Mouse (Mus musculus) stomach, embryonic 15.5 days (tissue): ENCODE results near the gene Lias. TPM values are rescaled to one million over a fixed set of nuclear protein-coding genes. Genes with fewer than 3 reads are reported as not detected.

Experiments
- ATAC-seq: fragments of 200-750 bp; cut with Nextera tagmentation; 2 replicates; pipeline ENCODE4 v1.8.0; 2017; ENCODE audit warnings: low read depth, moderate number of reproducible peaks, moderate TSS enrichment; ENCODE audit not compliant: insufficient read depth, low FRiP score
- H3K27ac ChIP-seq: fragments of 300-500 bp; sonication (generic); 2 replicates; pipeline ENCODE4 v1.5.1; 2015; ENCODE audit warnings: mild to moderate bottlenecking, inconsistent platforms
- H3K27me3 ChIP-seq: fragments of 300-500 bp; sonication (generic); replicated peaks from 2 replicates; pipeline ENCODE4 v1.6.1; 2015; ENCODE audit warnings: inconsistent platforms
- H3K36me3 ChIP-seq: fragments of 300-500 bp; sonication (generic); 2 replicates; pipeline ENCODE4 v1.6.1; 2015; ENCODE audit warnings: inconsistent platforms
- H3K4me1 ChIP-seq: fragments of 300-500 bp; sonication (generic); 2 replicates; pipeline ENCODE4 v1.6.1; 2015; ENCODE audit warnings: inconsistent platforms
- H3K4me2 ChIP-seq: fragments of 300-500 bp; sonication (generic); 2 replicates; pipeline ENCODE4 v1.6.1; 2015; ENCODE audit warnings: mild to moderate bottlenecking, inconsistent platforms
- H3K4me3 ChIP-seq: fragments of 300-500 bp; sonication (generic); replicated peaks from 2 replicates; pipeline ENCODE4 v1.5.1; 2015; ENCODE audit warnings: inconsistent platforms
- H3K9ac ChIP-seq: fragments of 300-500 bp; sonication (generic); 2 replicates; pipeline ENCODE4 v1.6.1; 2015; ENCODE audit warnings: inconsistent platforms
- H3K9me3 ChIP-seq: fragments of 300-500 bp; sonication (generic); 2 replicates; pipeline ENCODE4 v1.6.1; 2016; ENCODE audit warnings: inconsistent platforms
- WGBS: fragments of 180-500 bp; shearing (Covaris S2); methylation state at CpG from one replicate; pipeline ENCODE4 v1.1.7; 2015; 5-methylcytosine and 5-hydroxymethylcytosine counted together
- polyA plus RNA-seq: library from polyadenylated mRNA; unstranded; fragments of >200 nt; fragmentation: Nextera tagmentation; extraction: Ambion mirVana; gene quantifications from 2 replicates; pipeline ENCODE4 v1.2.1, GENCODE M21; 2015

The Lias gene
- polyA plus RNA-seq = 58.4 and 61.5 TPM in 2 replicates

DNA sequence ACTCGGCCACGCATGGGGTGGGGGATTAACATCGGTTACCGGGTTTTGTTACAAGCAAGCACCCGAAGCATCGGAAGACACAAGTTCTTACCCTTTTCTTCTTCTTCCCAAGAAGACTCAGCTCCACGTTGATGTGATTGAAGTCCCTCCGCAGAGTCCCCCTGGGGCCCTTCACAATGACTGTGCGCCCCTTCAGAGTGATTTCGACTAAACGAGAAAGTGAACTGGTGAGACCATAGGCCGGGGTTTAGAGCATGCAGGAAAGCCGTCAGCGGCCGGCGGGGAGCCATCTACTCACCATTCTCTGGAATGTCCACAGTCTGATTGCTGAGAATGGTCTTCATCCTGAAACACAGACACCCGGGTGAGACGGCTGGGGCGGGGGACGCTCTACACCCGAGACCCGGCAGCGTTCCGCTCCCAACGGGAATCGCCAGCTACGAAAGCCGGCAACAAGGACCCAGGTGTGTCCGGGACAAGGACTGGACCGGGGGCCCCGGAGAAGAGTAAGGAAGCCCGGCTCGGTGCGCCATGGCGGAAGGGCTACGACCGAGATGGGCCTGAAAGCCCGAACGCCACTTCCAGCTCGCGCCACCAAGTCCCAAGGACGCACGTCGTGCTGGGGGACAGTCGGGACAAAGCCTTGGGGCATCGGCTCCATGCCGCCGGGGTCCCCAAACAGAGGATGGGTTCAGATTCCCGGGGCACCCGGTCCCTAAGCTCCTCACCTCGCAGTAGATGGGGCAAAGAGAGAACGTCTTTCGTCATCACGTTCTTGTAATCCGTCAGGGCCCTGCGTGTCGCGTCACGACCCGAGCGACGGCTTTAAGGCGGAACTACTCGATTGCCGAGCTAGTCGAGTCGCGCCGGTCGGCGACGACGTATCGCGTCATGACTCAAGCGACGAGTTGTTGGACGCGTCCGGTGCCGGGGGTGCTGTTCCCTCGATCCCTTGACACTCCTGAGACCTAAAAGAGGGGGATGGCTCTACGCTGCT lies at the start of gene Lias, which contains the start of gene Rpl9:
Gene Lias (plus strand): TSS at position 850 of the 997 bp plus-strand sequence.
Gene Rpl9 (minus strand): TSS at position 797 of the 997 bp plus-strand sequence.
- WGBS = under 1% methylated on average over 83 of the region's 83 CpGs
- Histone ChIP-seq H3K27me3 (no peaks in the 10 kb centered on the region), H3K27ac (peak within 1 kb of the TSS; percentile 93), H3K4me1 (peaks cover 9% of the 10 kb centered on the region), H3K4me3 (peak within 1 kb of the TSS; percentile 99), H3K4me2 (peak within 1 kb of the TSS; percentile 79), H3K9ac (peak within 1 kb of the TSS; percentile 99), H3K9me3 (no peaks in the 10 kb centered on the region), H3K36me3 (peaks cover 25% of the 10 kb centered on the region; the same call in 1 of the 2 replicates)
- peak; percentile 97 for ATAC-seq

DNA sequence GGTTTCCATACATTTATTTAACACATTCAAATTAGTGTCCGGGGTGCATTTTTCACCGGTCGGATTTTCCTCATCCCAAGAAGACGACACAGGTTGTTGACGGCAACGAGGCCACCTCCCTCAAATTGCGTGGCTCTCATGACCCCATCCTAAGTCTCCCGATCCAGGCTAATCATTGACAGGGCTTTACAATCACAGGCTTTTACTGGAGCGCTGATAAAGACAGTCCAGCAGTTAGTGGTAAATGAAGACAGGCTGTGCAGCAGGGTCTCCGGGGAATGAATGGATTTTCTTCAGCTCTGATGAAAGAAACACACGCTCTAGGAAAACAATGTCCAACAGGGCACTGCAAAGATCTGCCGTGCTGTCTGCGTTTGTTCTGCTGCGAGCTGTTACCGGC lies 43.1 kb upstream of the Lias start, which contains the start of gene Klb:
Gene Klb (plus strand): TSS at position 147 of the 400 bp plus-strand sequence.
- no peak within 1 kb of the TSS for H3K9ac ChIP-seq
- no peak within 1 kb of the TSS for H3K27ac ChIP-seq
- 55% methylated on average over 15 of the region's 15 CpGs for WGBS
- peak within 1 kb of the TSS; percentile 48 for H3K4me2 ChIP-seq
- no peaks in the 10 kb centered on the region for H3K9me3 ChIP-seq
- no peaks in the 10 kb centered on the region for H3K4me1 ChIP-seq
- no peaks in the 10 kb centered on the region for H3K36me3 ChIP-seq
- ATAC-seq = 0 out of 2 replicates have a peak, but pooled peaks have one; percentile 58
- peak within 1 kb of the TSS; percentile 21 for H3K4me3 ChIP-seq
- H3K27me3 ChIP-seq = no peaks in the 10 kb centered on the region

GRCm38 (mm10) chr5:65350508-65350907 lies 40.8 kb upstream of the Lias start:
- Histone ChIP-seq H3K4me3 (no peak overlapping the region), H3K4me1 (no peaks in the 10 kb centered on the region), H3K27ac (no peak overlapping the region), H3K9ac (no peak overlapping the region), H3K4me2 (no peak overlapping the region), H3K36me3 (no peaks in the 10 kb centered on the region), H3K9me3 (no peaks in the 10 kb centered on the region), H3K27me3 (no peaks in the 10 kb centered on the region)
- ATAC-seq = no peak
- WGBS = 56% methylated on average over 10 of the region's 10 CpGs

- WGBS = 65% methylated on average over 3 of the region's 3 CpGs
- Histone ChIP-seq H3K4me3 (no peak overlapping the region), H3K4me2 (no peak overlapping the region), H3K4me1 (no peaks in the 10 kb centered on the region), H3K9me3 (no peaks in the 10 kb centered on the region), H3K27ac (no peak overlapping the region), H3K36me3 (no peaks in the 10 kb centered on the region), H3K9ac (no peak overlapping the region), H3K27me3 (no peaks in the 10 kb centered on the region)
- no peak for ATAC-seq
These were observed 37.2 kb upstream of the Lias start for GRCm38 (mm10) chr5:65354097-65354496.

DNA sequence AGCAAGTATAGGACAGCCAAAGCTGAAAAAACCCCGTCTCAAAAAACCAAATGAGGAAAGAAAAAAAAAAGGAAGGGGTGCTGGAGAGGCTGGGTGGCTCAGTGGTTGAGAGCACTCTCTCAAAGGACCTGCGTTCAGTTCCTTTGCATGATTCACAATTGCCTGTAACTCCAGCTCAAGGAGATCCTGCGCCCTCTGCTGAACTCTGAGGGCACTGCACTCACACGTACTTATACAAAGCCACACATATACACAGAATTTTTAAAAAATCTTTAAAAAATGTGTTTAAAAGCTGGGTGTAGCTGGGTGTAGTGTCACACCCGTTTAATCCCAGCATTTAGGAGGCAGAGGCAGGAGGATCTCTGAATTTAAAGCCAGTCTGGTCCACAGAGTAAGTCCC lies 36.3 kb upstream of the Lias start:
- H3K4me3 ChIP-seq = no peak overlapping the region
- whole genome bisulfite sequencing = 72% methylated on average over 5 of the region's 5 CpGs
- no peaks in the 10 kb centered on the region for H3K27me3 ChIP-seq
- H3K27ac ChIP-seq = no peak overlapping the region
- no peak overlapping the region for H3K4me2 ChIP-seq
- H3K9me3 ChIP-seq = no peaks in the 10 kb centered on the region
- no peak overlapping the region for H3K9ac ChIP-seq
- no peak for ATAC-seq
- no peaks in the 10 kb centered on the region for H3K36me3 ChIP-seq
- no peaks in the 10 kb centered on the region for H3K4me1 ChIP-seq

DNA sequence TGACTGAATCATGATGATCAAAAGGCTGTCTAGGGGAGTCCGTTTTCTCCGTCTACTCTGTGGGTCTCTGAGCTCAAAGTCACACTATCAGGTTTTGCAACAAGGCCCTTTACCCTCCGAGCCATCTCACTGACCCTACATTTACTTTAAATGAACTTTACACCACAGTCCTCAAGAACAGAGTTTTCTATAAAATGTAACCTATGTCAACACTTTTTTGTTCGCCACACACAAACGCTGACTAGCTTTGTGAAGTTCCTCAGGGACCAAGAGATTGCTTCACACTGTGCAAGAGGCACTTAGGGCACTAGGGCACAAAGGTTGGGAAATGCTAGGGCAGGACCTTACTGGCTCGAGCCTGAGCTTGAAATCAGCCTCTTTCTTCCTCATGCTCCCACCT lies 34.4 kb upstream of the Lias start:
- no peak for ATAC-seq

DNA sequence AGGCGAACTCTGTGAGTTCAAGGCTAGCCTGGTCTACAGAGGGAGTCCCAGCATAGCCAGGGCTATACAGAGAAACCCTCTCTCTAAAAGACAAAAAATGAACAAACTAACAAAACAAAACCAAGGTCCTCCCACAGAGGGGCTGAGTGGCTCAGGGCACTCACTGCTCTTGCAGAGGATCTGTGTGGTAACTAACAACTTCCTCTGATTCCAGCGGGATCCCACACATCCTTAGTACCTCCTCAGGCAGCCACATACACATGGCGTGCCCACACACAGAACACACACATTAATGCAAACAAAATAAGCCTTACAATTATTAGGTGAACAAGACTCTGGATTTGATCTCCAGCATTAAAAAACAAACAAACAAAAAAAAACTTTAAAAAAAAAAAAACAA lies 33.5 kb upstream of the Lias start:
- Histone ChIP-seq H3K9me3 (no peaks in the 10 kb centered on the region), H3K4me3 (no peak overlapping the region), H3K27me3 (no peaks in the 10 kb centered on the region), H3K4me1 (no peaks in the 10 kb centered on the region), H3K4me2 (no peak overlapping the region), H3K27ac (no peak overlapping the region), H3K9ac (no peak overlapping the region), H3K36me3 (no peaks in the 10 kb centered on the region)
- 90% methylated on average over 3 of the region's 3 CpGs for WGBS
- no peak for ATAC-seq

More for the DNA sequence above, 34.4 kb upstream of the Lias start:
- WGBS = 74% methylated on average over 6 of the region's 6 CpGs
- Histone ChIP-seq H3K4me2 (no peak overlapping the region), H3K4me3 (no peak overlapping the region), H3K9me3 (no peaks in the 10 kb centered on the region), H3K36me3 (no peaks in the 10 kb centered on the region), H3K9ac (no peak overlapping the region), H3K27me3 (no peaks in the 10 kb centered on the region), H3K4me1 (no peaks in the 10 kb centered on the region), H3K27ac (no peak overlapping the region)

- no peaks in the 10 kb centered on the region for H3K4me1 ChIP-seq
- no peaks in the 10 kb centered on the region for H3K36me3 ChIP-seq
- no peaks in the 10 kb centered on the region for H3K9me3 ChIP-seq
- ATAC-seq = no peak; the same call in 1 of the 2 replicates
- no peak overlapping the region for H3K4me2 ChIP-seq
- H3K27ac ChIP-seq = no peak overlapping the region
- WGBS = 64% methylated on average over 11 of the region's 11 CpGs
- H3K4me3 ChIP-seq = no peak overlapping the region
- no peak overlapping the region for H3K9ac ChIP-seq
- no peaks in the 10 kb centered on the region for H3K27me3 ChIP-seq
These were observed 23.5 kb upstream of the Lias start for GRCm38 (mm10) chr5:65367837-65368236.

GRCm38 (mm10) chr5:65371551-65371950 lies 19.7 kb upstream of the Lias start:
- Histone ChIP-seq H3K9me3 (no peaks in the 10 kb centered on the region), H3K27me3 (no peaks in the 10 kb centered on the region), H3K27ac (no peak overlapping the region), H3K36me3 (no peaks in the 10 kb centered on the region), H3K4me1 (no peaks in the 10 kb centered on the region), H3K4me3 (no peak overlapping the region), H3K9ac (no peak overlapping the region), H3K4me2 (no peak overlapping the region)
- no peak for ATAC-seq
- 95% methylated on average over 7 of the region's 7 CpGs for WGBS

GRCm38 (mm10) chr5:65374746-65375145 lies 16.6 kb upstream of the Lias start:
- no peak overlapping the region for H3K4me2 ChIP-seq
- H3K4me1 ChIP-seq = no peaks in the 10 kb centered on the region
- no peaks in the 10 kb centered on the region for H3K36me3 ChIP-seq
- H3K9ac ChIP-seq = no peak overlapping the region
- no peak for ATAC-seq
- 85% methylated on average over 7 of the region's 7 CpGs for WGBS
- no peak overlapping the region for H3K27ac ChIP-seq
- no peaks in the 10 kb centered on the region for H3K27me3 ChIP-seq
- no peak overlapping the region for H3K4me3 ChIP-seq
- no peaks in the 10 kb centered on the region for H3K9me3 ChIP-seq

- Histone ChIP-seq H3K36me3 (peaks cover 23% of the 10 kb centered on the region; the same call in 1 of the 2 replicates), H3K4me2 (no peak overlapping the region), H3K4me3 (no peak overlapping the region), H3K9me3 (no peaks in the 10 kb centered on the region), H3K9ac (no peak overlapping the region), H3K27ac (no peak overlapping the region), H3K27me3 (no peaks in the 10 kb centered on the region), H3K4me1 (peaks cover 9% of the 10 kb centered on the region)
- no peak for ATAC-seq
- 66% methylated on average over 2 of the region's 2 CpGs for WGBS
These were observed 5.6 kb upstream of the Lias start for GRCm38 (mm10) chr5:65385704-65386103.
